Mouse (Mus musculus) ES-E14 (cell line): ENCODE results near the gene Cers6. TPM values are rescaled to one million over a fixed set of nuclear protein-coding genes. Genes with fewer than 3 reads are reported as not detected.
A peak's percentile ranks its signal among the peaks of the same experiment; 100 is the strongest.

Source experiments
- DNase-seq: peaks from one replicate; pipeline ENCODE4 v3.0.0-alpha.2; 2013; ENCODE audit warnings: low read depth, low spot score
- H3K27ac ChIP-seq: 2 replicates; pipeline ENCODE4 v1.5.1; 2012; ENCODE audit warnings: low read depth, mild to moderate bottlenecking, low read length, moderate library complexity, mixed read lengths; ENCODE audit not compliant: poor library complexity, insufficient read depth, severe bottlenecking
- H3K36me3 ChIP-seq: 2 replicates; pipeline ENCODE4 v1.6.1; 2012; ENCODE audit warnings: mild to moderate bottlenecking, low read length, moderate library complexity, mixed read lengths; ENCODE audit not compliant: control insufficient read depth, poor library complexity, insufficient read depth, severe bottlenecking
- H3K4me1 ChIP-seq, 2 experiments: fragments of 150-350 bp in 1 of 2; sonication (generic) in 1 of 2; 2 replicates each; pipeline ENCODE4 v1.6.1; 2012; ENCODE audit warnings: low read length in 2 of 2, mild to moderate bottlenecking in 1 of 2, mixed read lengths in 1 of 2; ENCODE audit not compliant: control insufficient read depth in 2 of 2, insufficient read depth in 2 of 2, poor library complexity in 1 of 2
- H3K4me3 ChIP-seq, 2 experiments: fragments of 150-350 bp in 1 of 2; sonication (generic) in 1 of 2; 2 replicates each; pipeline ENCODE4 v1.5.1; 2012; ENCODE audit warnings: low read length in 2 of 2, low read depth in 1 of 2, mild to moderate bottlenecking in 1 of 2, mixed read lengths in 1 of 2; ENCODE audit not compliant: insufficient read depth in 1 of 2, poor library complexity in 1 of 2, severe bottlenecking in 1 of 2
- H3K9ac ChIP-seq: 2 replicates; pipeline ENCODE4 v1.6.1; 2012; ENCODE audit warnings: low read depth, mild to moderate bottlenecking, low read length, mixed read lengths; ENCODE audit not compliant: poor library complexity, insufficient read depth, severe bottlenecking
- H3K9me3 ChIP-seq: fragments of 150-350 bp; sonication (generic); 2 replicates; pipeline ENCODE4 v1.6.1; 2012; ENCODE audit warnings: low read depth, mild to moderate bottlenecking, low read length; ENCODE audit not compliant: control insufficient read depth, insufficient read depth
- CHD2 ChIP-seq: IDR thresholded peaks from 2 replicates; pipeline ENCODE4 v1.6.1; 2014; ENCODE audit warnings: mild to moderate bottlenecking, low read depth, low read length, inconsistent platforms
- HCFC1 ChIP-seq: IDR thresholded peaks from 2 replicates; pipeline ENCODE4 v1.6.1; 2012; ENCODE audit warnings: low read length, inconsistent platforms, borderline replicate concordance; ENCODE audit not compliant: insufficient read depth
- MAFK ChIP-seq: IDR thresholded peaks from 2 replicates; pipeline ENCODE4 v1.6.1; 2014; ENCODE audit warnings: mild to moderate bottlenecking, low read depth, low read length, inconsistent platforms; ENCODE audit not compliant: insufficient read depth
- ZC3H11A ChIP-seq: IDR thresholded peaks from 2 replicates; pipeline ENCODE4 v1.6.1; 2012; ENCODE audit warnings: low read depth, mild to moderate bottlenecking, inconsistent platforms, low read length, borderline replicate concordance
- ZNF384 ChIP-seq: IDR thresholded peaks from 2 replicates; pipeline ENCODE4 v1.6.1; 2012; ENCODE audit warnings: low read depth, low read length, inconsistent platforms
- in situ Hi-C, 2 experiments: fragments of 600-800 bp; cut with MboI; formaldehyde crosslinking; loops; one replicate each; pipeline ENCODE4 v1.15.1; 2025; ENCODE audit warnings: low sequenced_read_pairs in 2 of 2, inconsistent platforms in 1 of 2; ENCODE audit not compliant: unreplicated experiment in 2 of 2
- total RNA-seq: library from RNA; depleted of rRNA; stranded (reverse); fragments of 300-350 nt; gene quantifications from 2 replicates; pipeline ENCODE4 v1.2.3, GENCODE M21; 2012

The Cers6 gene
- total RNA-seq, 1 experiment = 33.6 TPM

DNA sequence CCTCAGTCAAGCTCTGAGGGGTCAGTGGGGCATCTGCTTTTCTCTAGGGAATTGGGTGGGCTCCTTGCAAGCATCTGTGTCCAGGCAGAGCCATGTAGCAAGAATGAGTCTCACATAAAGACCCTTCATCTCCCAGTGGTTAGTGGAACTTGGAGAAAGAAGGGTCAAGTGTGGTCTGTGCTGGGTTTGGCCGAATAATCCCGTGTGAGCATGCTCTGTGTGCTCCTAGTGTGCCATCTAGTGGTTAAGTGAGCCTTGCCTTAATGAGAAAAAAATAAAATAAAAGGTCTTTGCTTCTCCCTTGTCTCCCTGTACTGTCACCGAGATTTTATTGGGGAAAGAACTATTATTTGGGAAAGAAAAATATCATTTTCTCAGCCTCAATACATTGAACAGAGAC, 239.5 kb downstream of the Cers6 start:
- in situ Hi-C loops = no loop called here
- TF ChIP-seq ZNF384 (peak; percentile 63; the same call in 1 of the 2 replicates), ZC3H11A (peak; percentile 72; the same call in 1 of the 2 replicates), CHD2 (no peak)
- Histone ChIP-seq H3K36me3 (peaks cover 3% of the 10 kb centered on the region; the same call in 1 of the 2 replicates), H3K9ac (no peak overlapping the region), H3K4me1 (peaks cover 2 to 5% of the 10 kb centered on the region in 2 experiments; a peak in 2 of 4 replicates), H3K27ac (no peak overlapping the region), H3K4me3 (no peak overlapping the region), H3K9me3 (no peaks in the 10 kb centered on the region)
- DNase-seq = peak; percentile 34

GRCm38 (mm10) chr2:69103526-69103925, 242.3 kb downstream of the Cers6 start:
- no peak overlapping the region for H3K27ac ChIP-seq
- peaks cover 3% of the 10 kb centered on the region; the same call in 1 of the 2 replicates for H3K36me3 ChIP-seq
- in situ Hi-C loops = no loop called here
- H3K4me3 ChIP-seq = no peak overlapping the region
- no peak overlapping the region for H3K9ac ChIP-seq
- no peak for TF ChIP-seq HCFC1
- TF ChIP-seq CHD2 = no peak
- no peak for TF ChIP-seq ZC3H11A
- TF ChIP-seq ZNF384 = no peak
- TF ChIP-seq MAFK = no peak
- no peaks in the 10 kb centered on the region for H3K9me3 ChIP-seq
- H3K4me1 ChIP-seq = peaks cover 2 to 5% of the 10 kb centered on the region in 2 experiments; a peak in 2 of 4 replicates
- no peak for DNase-seq

GRCm38 (mm10) chr2:69104511-69105145, 243.4 kb downstream of the Cers6 start:
- no peak for DNase-seq
- Histone ChIP-seq H3K9ac (no peak overlapping the region), H3K4me1 (peaks cover 2 to 5% of the 10 kb centered on the region in 2 experiments; a peak in 2 of 4 replicates), H3K36me3 (peaks cover 3% of the 10 kb centered on the region; the same call in 1 of the 2 replicates), H3K27ac (no peak overlapping the region), H3K4me3 (no peak overlapping the region), H3K9me3 (no peaks in the 10 kb centered on the region)
- TF ChIP-seq HCFC1 (no peak), CHD2 (no peak), MAFK (no peak), ZNF384 (no peak), ZC3H11A (no peak)
- in situ Hi-C loops = no loop called here

GRCm38 (mm10) chr2:69109246-69109645, 248.0 kb downstream of the Cers6 start:
- TF ChIP-seq ZNF384 = no peak
- TF ChIP-seq MAFK = no peak
- no peak for TF ChIP-seq HCFC1
- TF ChIP-seq CHD2 = no peak
- TF ChIP-seq ZC3H11A = no peak
- Histone ChIP-seq H3K9me3 (no peaks in the 10 kb centered on the region), H3K4me3 (no peak overlapping the region), H3K36me3 (no peaks in the 10 kb centered on the region), H3K9ac (no peak overlapping the region), H3K4me1 (peaks cover 2 to 5% of the 10 kb centered on the region in 2 experiments; a peak in 2 of 4 replicates), H3K27ac (no peak overlapping the region)
- no peak for DNase-seq
- in situ Hi-C loops = no loop called here

DNA sequence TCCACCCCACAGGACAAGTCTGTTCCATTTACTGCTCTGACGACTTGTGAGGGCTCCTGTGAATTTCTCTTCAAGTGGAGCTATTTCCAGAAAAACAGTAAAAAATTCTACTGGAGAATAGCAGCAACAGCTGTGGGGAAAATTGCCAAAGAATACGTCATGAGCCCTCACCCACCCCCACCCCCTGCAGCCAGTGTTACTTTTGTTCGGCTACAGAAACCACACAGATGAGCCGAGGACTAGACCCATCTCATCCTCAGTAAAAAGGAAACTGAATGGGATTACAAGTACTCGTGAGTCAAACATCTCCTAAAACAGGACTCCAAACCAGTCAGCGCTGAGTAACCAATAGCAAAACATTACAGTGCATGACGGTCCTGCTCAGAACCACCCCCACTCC, 248.5 kb downstream of the Cers6 start:
- TF ChIP-seq ZNF384 (no peak), HCFC1 (no peak), CHD2 (no peak), ZC3H11A (no peak), MAFK (no peak)

More for the DNA sequence above, 248.5 kb downstream of the Cers6 start:
- H3K4me3 ChIP-seq = no peak overlapping the region
- no peak for DNase-seq
- H3K27ac ChIP-seq = no peak overlapping the region
- H3K4me1 ChIP-seq = peaks cover 0 to 2% of the 10 kb centered on the region in 2 experiments; a peak in 1 of 4 replicates
- H3K9me3 ChIP-seq = no peaks in the 10 kb centered on the region
- no peaks in the 10 kb centered on the region for H3K36me3 ChIP-seq
- no peak overlapping the region for H3K9ac ChIP-seq
- in situ Hi-C loops = no loop called here
